Mouse (Mus musculus): Measurements from ENCODE around the gene Sh2b1. TPM values are rescaled to one million over a fixed set of nuclear protein-coding genes. Genes with fewer than 3 reads are reported as not detected.
"Not testable (repeated sequence)": the region's sequence is repeated elsewhere in the genome, so short reads cannot be mapped to it uniquely, and the experiment has no call there.

Gene Sh2b1
- polyA plus RNA-seq, 1 experiment from 2014 or later: 42.1 TPM

- 10% methylated on average over 21 of the region's 25 CpGs for WGBS
- not testable (repeated sequence) for H3K9me3 ChIP-seq (replicated peaks; ENCODE audit: control insufficient read depth, low read length); ATAC-seq (ENCODE audit: insufficient read depth, low FRiP score); H3K4me1 ChIP-seq (ENCODE audit: control insufficient read depth, insufficient read depth, low read length); H3K27me3 ChIP-seq (ENCODE audit: control insufficient read depth, insufficient read depth, low read length); H3K36me3 ChIP-seq (ENCODE audit: control insufficient read depth, insufficient read depth, low read length)
- peak overlapping the region; percentile 82 for H3K9ac ChIP-seq (ENCODE audit: low read length)
- peak overlapping the region; percentile 73 for H3K4me3 ChIP-seq (replicated peaks; ENCODE audit: low read length)
- H3K27ac ChIP-seq (ENCODE audit: low read length): peak overlapping the region; percentile 14; the same call in 1 of the 2 replicates
- H3K4me2 ChIP-seq (ENCODE audit: low read depth, low read length): peak overlapping the region; percentile 96
Observed at GRCm38 (mm10) chr7:126487617-126488385, 12.6 kb upstream of the Sh2b1 start.

GRCm38 (mm10) chr7:126487052-126487483 lies 11.8 kb upstream of the Sh2b1 start, which contains the start of gene Tufm:
Gene Tufm (plus strand): TSS chr7:126487361.
- Histone ChIP-seq H3K36me3 (ENCODE audit: control insufficient read depth, insufficient read depth, low read length) (peaks cover under 1% of the 10 kb centered on the region; the same call in 1 of the 2 replicates), H3K4me3 (replicated peaks; ENCODE audit: low read length) (peak within 1 kb of the TSS; percentile 73), H3K27me3 (ENCODE audit: control insufficient read depth, insufficient read depth, low read length) (no peaks in the 10 kb centered on the region), H3K4me1 (ENCODE audit: control insufficient read depth, insufficient read depth, low read length) (peaks cover 6% of the 10 kb centered on the region; the same call in 1 of the 2 replicates), H3K27ac (ENCODE audit: low read length) (peak within 1 kb of the TSS; percentile 79), H3K9me3 (replicated peaks; ENCODE audit: control insufficient read depth, low read length) (no peaks in the 10 kb centered on the region), H3K9ac (ENCODE audit: low read length) (peak within 1 kb of the TSS; percentile 82), H3K4me2 (ENCODE audit: low read depth, low read length) (peak within 1 kb of the TSS; percentile 96)
- 1% methylated on average over 32 of the region's 32 CpGs for WGBS
- ATAC-seq (ENCODE audit: insufficient read depth, low FRiP score): peak; percentile 92

- Histone ChIP-seq H3K4me2 (ENCODE audit: low read depth, low read length) (peak overlapping the region; percentile 57), H3K27me3 (ENCODE audit: control insufficient read depth, insufficient read depth, low read length) (no peaks in the 10 kb centered on the region), H3K27ac (ENCODE audit: low read length) (peak overlapping the region; percentile 77), H3K4me3 (replicated peaks; ENCODE audit: low read length) (peak overlapping the region; percentile 38), H3K9me3 (replicated peaks; ENCODE audit: control insufficient read depth, low read length) (peaks cover 3% of the 10 kb centered on the region; the same call in 1 of the 2 replicates), H3K4me1 (ENCODE audit: control insufficient read depth, insufficient read depth, low read length) (no peaks in the 10 kb centered on the region), H3K36me3 (ENCODE audit: control insufficient read depth, insufficient read depth, low read length) (no peaks in the 10 kb centered on the region), H3K9ac (ENCODE audit: low read length) (peak overlapping the region; percentile 60)
- under 1% methylated on average over 23 of the region's 23 CpGs for WGBS
- ATAC-seq (ENCODE audit: insufficient read depth, low FRiP score): peak; percentile 92
Observed at GRCm38 (mm10) chr7:126482392-126482871, 7.2 kb upstream of the Sh2b1 start.

- Histone ChIP-seq H3K27me3 (ENCODE audit: control insufficient read depth, insufficient read depth, low read length) (no peaks in the 10 kb centered on the region), H3K9ac (ENCODE audit: low read length) (no peak overlapping the region), H3K4me2 (ENCODE audit: low read depth, low read length) (no peak overlapping the region), H3K9me3 (replicated peaks; ENCODE audit: control insufficient read depth, low read length) (peaks cover 3% of the 10 kb centered on the region; the same call in 1 of the 2 replicates), H3K36me3 (ENCODE audit: control insufficient read depth, insufficient read depth, low read length) (no peaks in the 10 kb centered on the region), H3K4me3 (replicated peaks; ENCODE audit: low read length) (no peak overlapping the region), H3K27ac (ENCODE audit: low read length) (no peak overlapping the region), H3K4me1 (ENCODE audit: control insufficient read depth, insufficient read depth, low read length) (no peaks in the 10 kb centered on the region)
- 21% methylated on average over 5 of the region's 5 CpGs for WGBS
- no peak for ATAC-seq (ENCODE audit: insufficient read depth, low FRiP score)
Observed at GRCm38 (mm10) chr7:126481699-126482098, 6.5 kb upstream of the Sh2b1 start.

GRCm38 (mm10) chr7:126474486-126474955 lies 703 bp downstream of the Sh2b1 start:
- peak overlapping the region; percentile 97 for H3K27ac ChIP-seq (ENCODE audit: low read length)
- H3K27me3 ChIP-seq (ENCODE audit: control insufficient read depth, insufficient read depth, low read length): no peaks in the 10 kb centered on the region
- peaks cover 13% of the 10 kb centered on the region for H3K4me1 ChIP-seq (ENCODE audit: control insufficient read depth, insufficient read depth, low read length)
- peak overlapping the region; percentile 80 for H3K4me3 ChIP-seq (replicated peaks; ENCODE audit: low read length)
- H3K36me3 ChIP-seq (ENCODE audit: control insufficient read depth, insufficient read depth, low read length): no peaks in the 10 kb centered on the region
- H3K9me3 ChIP-seq (replicated peaks; ENCODE audit: control insufficient read depth, low read length): no peaks in the 10 kb centered on the region
- under 1% methylated on average over 27 of the region's 27 CpGs for WGBS
- ATAC-seq (ENCODE audit: insufficient read depth, low FRiP score): peak; percentile 14; the same call in 1 of the 2 replicates
- H3K4me2 ChIP-seq (ENCODE audit: low read depth, low read length): peak overlapping the region; percentile 88
- H3K9ac ChIP-seq (ENCODE audit: low read length): peak overlapping the region; percentile 90

- Histone ChIP-seq H3K9me3 (replicated peaks; ENCODE audit: control insufficient read depth, low read length) (no peaks in the 10 kb centered on the region), H3K36me3 (ENCODE audit: control insufficient read depth, insufficient read depth, low read length) (peaks cover 3% of the 10 kb centered on the region; the same call in 1 of the 2 replicates), H3K9ac (ENCODE audit: low read length) (peak overlapping the region; percentile 90), H3K27me3 (ENCODE audit: control insufficient read depth, insufficient read depth, low read length) (no peaks in the 10 kb centered on the region), H3K4me3 (replicated peaks; ENCODE audit: low read length) (peak overlapping the region; percentile 80), H3K4me2 (ENCODE audit: low read depth, low read length) (peak overlapping the region; percentile 88), H3K27ac (ENCODE audit: low read length) (no peak overlapping the region), H3K4me1 (ENCODE audit: control insufficient read depth, insufficient read depth, low read length) (peaks cover 13% of the 10 kb centered on the region)
- 78% methylated on average over 9 of the region's 9 CpGs for WGBS
- no peak for ATAC-seq (ENCODE audit: insufficient read depth, low FRiP score)
Observed at GRCm38 (mm10) chr7:126473470-126474086, 1.6 kb downstream of the Sh2b1 start.

GRCm38 (mm10) chr7:126472713-126473112 lies 2.5 kb downstream of the Sh2b1 start:
- no peak overlapping the region for H3K27ac ChIP-seq (ENCODE audit: low read length)
- no peaks in the 10 kb centered on the region for H3K27me3 ChIP-seq (ENCODE audit: control insufficient read depth, insufficient read depth, low read length)
- no peak overlapping the region for H3K9ac ChIP-seq (ENCODE audit: low read length)
- ATAC-seq (ENCODE audit: insufficient read depth, low FRiP score): no peak
- no peak overlapping the region for H3K4me2 ChIP-seq (ENCODE audit: low read depth, low read length)
- no peak overlapping the region for H3K4me3 ChIP-seq (replicated peaks; ENCODE audit: low read length)
- H3K9me3 ChIP-seq (replicated peaks; ENCODE audit: control insufficient read depth, low read length): no peaks in the 10 kb centered on the region
- WGBS: 87% methylated on average over 16 of the region's 16 CpGs
- peaks cover 13% of the 10 kb centered on the region for H3K4me1 ChIP-seq (ENCODE audit: control insufficient read depth, insufficient read depth, low read length)
- peaks cover 12% of the 10 kb centered on the region; the same call in 1 of the 2 replicates for H3K36me3 ChIP-seq (ENCODE audit: control insufficient read depth, insufficient read depth, low read length)

- WGBS: 83% methylated on average over 13 of the region's 13 CpGs
- no peak overlapping the region for H3K27ac ChIP-seq (ENCODE audit: low read length)
- no peak overlapping the region for H3K4me3 ChIP-seq (replicated peaks; ENCODE audit: low read length)
- H3K36me3 ChIP-seq (ENCODE audit: control insufficient read depth, insufficient read depth, low read length): peaks cover 15% of the 10 kb centered on the region; the same call in 1 of the 2 replicates
- ATAC-seq (ENCODE audit: insufficient read depth, low FRiP score): no peak
- no peak overlapping the region for H3K4me2 ChIP-seq (ENCODE audit: low read depth, low read length)
- H3K9ac ChIP-seq (ENCODE audit: low read length): no peak overlapping the region
- no peaks in the 10 kb centered on the region for H3K9me3 ChIP-seq (replicated peaks; ENCODE audit: control insufficient read depth, low read length)
- H3K4me1 ChIP-seq (ENCODE audit: control insufficient read depth, insufficient read depth, low read length): peaks cover 13% of the 10 kb centered on the region
- no peaks in the 10 kb centered on the region for H3K27me3 ChIP-seq (ENCODE audit: control insufficient read depth, insufficient read depth, low read length)
Observed at GRCm38 (mm10) chr7:126472306-126472705, 2.9 kb downstream of the Sh2b1 start.

GRCm38 (mm10) chr7:126471853-126472252 lies 3.4 kb downstream of the Sh2b1 start:
- no peak for ATAC-seq (ENCODE audit: insufficient read depth, low FRiP score)
- H3K4me2 ChIP-seq (ENCODE audit: low read depth, low read length): no peak overlapping the region
- no peak overlapping the region for H3K9ac ChIP-seq (ENCODE audit: low read length)
- H3K4me1 ChIP-seq (ENCODE audit: control insufficient read depth, insufficient read depth, low read length): peaks cover 13% of the 10 kb centered on the region
- H3K9me3 ChIP-seq (replicated peaks; ENCODE audit: control insufficient read depth, low read length): no peaks in the 10 kb centered on the region
- peaks cover 15% of the 10 kb centered on the region; the same call in 1 of the 2 replicates for H3K36me3 ChIP-seq (ENCODE audit: control insufficient read depth, insufficient read depth, low read length)
- H3K4me3 ChIP-seq (replicated peaks; ENCODE audit: low read length): no peak overlapping the region
- no peaks in the 10 kb centered on the region for H3K27me3 ChIP-seq (ENCODE audit: control insufficient read depth, insufficient read depth, low read length)
- 84% methylated on average over 4 of the region's 4 CpGs for WGBS
- no peak overlapping the region for H3K27ac ChIP-seq (ENCODE audit: low read length)

Measured in stomach, embryonic 16.5 days (tissue).